Comparison of ENCODE assay signal across 19 mouse cellular contexts in the genomic region with DNA sequence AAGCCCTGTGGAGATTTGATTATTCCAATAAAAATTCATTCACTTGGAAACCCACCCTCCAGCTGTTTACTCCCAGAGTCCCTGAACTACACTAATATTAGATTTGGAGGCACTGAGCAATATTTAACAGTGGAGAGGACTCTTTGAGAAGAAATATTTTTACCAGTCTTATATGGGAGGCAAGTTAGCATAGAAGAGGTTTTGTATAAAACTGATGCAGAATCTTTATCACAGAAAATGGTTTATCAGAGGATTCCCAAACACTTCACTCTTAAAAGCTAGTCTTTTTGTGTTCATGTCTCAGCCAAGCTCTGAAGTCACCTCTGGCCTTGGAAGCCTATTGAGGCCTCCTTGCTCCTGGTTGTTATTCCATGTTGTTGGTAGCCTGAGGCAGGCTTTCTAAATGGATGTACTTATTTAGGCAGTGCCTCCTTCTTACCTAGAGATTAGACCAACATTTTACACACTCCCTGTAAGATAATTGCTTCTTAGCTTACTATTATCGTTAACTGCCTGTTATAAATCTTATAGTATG. TPM values are rescaled to one million over a fixed set of nuclear protein-coding genes. Genes with fewer than 3 reads are reported as not detected.
DNase-seq lines count a peak whose midpoint lies in the region; ATAC-seq lines count a peak whose summit lies in the region.
"Had no signal": no experiment of that assay in that cellular context is flagged by ENCODE, and none has a peak within 500 bp of the region (broad histone marks: within the 10 kb centered on the region; RNA-seq: fewer than 3 reads in every experiment).

No protein-coding gene starts in this region.

- peak overlapping the region; percentile 25; the same call in 1 of the 2 replicates for H3K4me2 ChIP-seq in embryonic facial prominence, embryonic 11.5 days (ENCODE audit: low read depth, low read length)
- peak overlapping the region; percentile 49 for H3K4me2 ChIP-seq in hindbrain, embryonic 14.5 days (replicated peaks)
- peak overlapping the region; percentile 57 for H3K4me2 ChIP-seq in limb, embryonic 13.5 days (replicated peaks)
- peak overlapping the region; percentile 45 for H3K4me2 ChIP-seq in neural tube, embryonic 12.5 days (replicated peaks)
- H3K4me2 ChIP-seq: forebrain, embryonic 13.5 days; heart, embryonic 12.5 days had no signal

- H3K4me3 ChIP-seq in embryonic facial prominence, embryonic 11.5 days (ENCODE audit: low read depth, low read length) = no peak overlapping the region; the same call in 1 of the 2 replicates
- peak overlapping the region; percentile 30 for H3K4me3 ChIP-seq in hindbrain, embryonic 14.5 days (replicated peaks; ENCODE audit: low read length)
- H3K4me3 ChIP-seq in limb, embryonic 13.5 days = peak overlapping the region; percentile 21
- H3K4me3 ChIP-seq in neural tube, embryonic 12.5 days = no peak overlapping the region
- H3K4me3 ChIP-seq: forebrain, embryonic 13.5 days; heart, embryonic 12.5 days; left cerebral cortex, adult 2 months had no signal

- H3K36me3 ChIP-seq in embryonic facial prominence, embryonic 11.5 days (replicated peaks; ENCODE audit: control insufficient read depth, insufficient read depth, low read depth, low read length) = no peaks in the 10 kb centered on the region
- H3K36me3 ChIP-seq in hindbrain, embryonic 14.5 days (replicated peaks; ENCODE audit: control insufficient read depth, insufficient read depth) = no peaks in the 10 kb centered on the region
- H3K36me3 ChIP-seq in limb, embryonic 13.5 days = no peaks in the 10 kb centered on the region
- H3K36me3 ChIP-seq in neural tube, embryonic 12.5 days = no peaks in the 10 kb centered on the region
- H3K36me3 ChIP-seq: heart, embryonic 12.5 days had no signal

- no peak for ATAC-seq in embryonic facial prominence, embryonic 11.5 days (replicated peaks; ENCODE audit: insufficient number of reproducible peaks, low FRiP score, low TSS enrichment, low read depth)
- no peak for ATAC-seq in hindbrain, embryonic 14.5 days (ENCODE audit: low FRiP score)
- ATAC-seq in limb, embryonic 13.5 days (ENCODE audit: low FRiP score, low read depth) = no peak
- ATAC-seq in neural tube, embryonic 12.5 days (ENCODE audit: low FRiP score, low read depth) = no peak
- ATAC-seq: activated CD4-positive, CD25-positive, alpha-beta regulatory T cell, adult 4 months; forebrain, embryonic 13.5 days; liver, postnatal 0 days had no signal

- H3K27ac ChIP-seq in embryonic facial prominence, embryonic 11.5 days (replicated peaks; ENCODE audit: low read depth, low read length) = no peak overlapping the region
- peak overlapping the region; percentile 94 for H3K27ac ChIP-seq in hindbrain, embryonic 14.5 days
- H3K27ac ChIP-seq in limb, embryonic 13.5 days = peak overlapping the region; percentile 53
- H3K27ac ChIP-seq in neural tube, embryonic 12.5 days = no peak overlapping the region
- H3K27ac ChIP-seq: forebrain, embryonic 13.5 days; left cerebral cortex, adult 2 months; macrophage had no signal

- no peaks in the 10 kb centered on the region for H3K9me3 ChIP-seq in embryonic facial prominence, embryonic 11.5 days (replicated peaks; ENCODE audit: control insufficient read depth, low read length)
- no peaks in the 10 kb centered on the region for H3K9me3 ChIP-seq in hindbrain, embryonic 14.5 days (ENCODE audit: control insufficient read depth, low read length)
- no peaks in the 10 kb centered on the region for H3K9me3 ChIP-seq in limb, embryonic 13.5 days
- H3K9me3 ChIP-seq in neural tube, embryonic 12.5 days = no peaks in the 10 kb centered on the region
- H3K9me3 ChIP-seq: forebrain, embryonic 13.5 days; heart, embryonic 12.5 days had no signal

- H3K4me1 ChIP-seq in embryonic facial prominence, embryonic 11.5 days (ENCODE audit: control insufficient read depth, insufficient read depth, low read length) = no peaks in the 10 kb centered on the region
- H3K4me1 ChIP-seq in hindbrain, embryonic 14.5 days (replicated peaks; ENCODE audit: control insufficient read depth, insufficient read depth, low read length) = peaks cover 32% of the 10 kb centered on the region
- peaks cover 29% of the 10 kb centered on the region for H3K4me1 ChIP-seq in limb, embryonic 13.5 days
- peaks cover 21% of the 10 kb centered on the region for H3K4me1 ChIP-seq in neural tube, embryonic 12.5 days

- intact Hi-C loops in left cerebral cortex, postnatal 25 days (cut with DNase I) = no loop called here
- intact Hi-C loops in left cerebral cortex, postnatal 14 days (cut with DNase I) = no loop called here

- no peak for DNase-seq in embryonic facial prominence, embryonic 11.5 days (ENCODE audit: low spot score)
- no peak for DNase-seq in hindbrain, embryonic 14.5 days (ENCODE audit: low spot score)
- DNase-seq in left cerebral cortex, postnatal 25 days (ENCODE audit: low spot score in 2 of 2) = no peak
- DNase-seq in left cerebral cortex, postnatal 14 days (ENCODE audit: low spot score in 2 of 2) = no peak
- DNase-seq in gastrocnemius, postnatal 4 days (ENCODE audit: low spot score in 2 of 2) = no peak
- DNase-seq: cerebellum, adult 18-20 months; embryo, embryonic 11 days; gastrocnemius, postnatal 14 days; kidney, postnatal 4 days; liver, postnatal 0 days; right cerebral cortex, postnatal 14 days had no signal

- H3K9ac ChIP-seq in embryonic facial prominence, embryonic 11.5 days (replicated peaks; ENCODE audit: low read length) = no peak overlapping the region
- H3K9ac ChIP-seq in hindbrain, embryonic 14.5 days = peak overlapping the region; percentile 64
- peak overlapping the region; percentile 45; the same call in 1 of the 2 replicates for H3K9ac ChIP-seq in limb, embryonic 13.5 days
- H3K9ac ChIP-seq in neural tube, embryonic 12.5 days = peak overlapping the region; percentile 26; the same call in 1 of the 2 replicates
- H3K9ac ChIP-seq: forebrain, embryonic 13.5 days; heart, embryonic 12.5 days; liver, postnatal 0 days had no signal

- H3K27me3 ChIP-seq in embryonic facial prominence, embryonic 11.5 days (ENCODE audit: control insufficient read depth, insufficient read depth, low read length) = no peaks in the 10 kb centered on the region
- H3K27me3 ChIP-seq in hindbrain, embryonic 14.5 days (ENCODE audit: control insufficient read depth, insufficient read depth, low read length) = 0 out of 2 replicates have a peak, but pooled peaks cover 2% of the 10 kb centered on the region
- peaks cover 3% of the 10 kb centered on the region for H3K27me3 ChIP-seq in limb, embryonic 13.5 days
- H3K27me3 ChIP-seq in neural tube, embryonic 12.5 days (replicated peaks) = peaks cover 7% of the 10 kb centered on the region; the same call in 1 of the 2 replicates
- H3K27me3 ChIP-seq: heart, embryonic 12.5 days had no signal

- WGBS in embryonic facial prominence, embryonic 11.5 days = 49% methylated on average over 1 of the region's 1 CpGs
- WGBS in hindbrain, embryonic 14.5 days = 51% methylated on average over 1 of the region's 1 CpGs
- 25% methylated on average over 1 of the region's 1 CpGs for WGBS in limb, embryonic 13.5 days
- WGBS in neural tube, embryonic 12.5 days = 55% methylated on average over 1 of the region's 1 CpGs

RNA-seq across cellular contexts. Expression of gene Mab21l2, which starts 6.5 kb away (rescaled TPM):
- 156 and 171 TPM in 2 replicates for polyA plus RNA-seq in embryonic facial prominence, embryonic 11.5 days (2014; fragmentation: Nextera tagmentation; extraction: Ambion mirVana)
- polyA plus RNA-seq in hindbrain, embryonic 14.5 days (2014; fragmentation: Nextera tagmentation; extraction: Ambion mirVana) = 244 and 265 TPM in 2 replicates
- 92.9 and 96.3 TPM in 2 replicates for polyA plus RNA-seq in limb, embryonic 13.5 days (2015; fragmentation: Nextera tagmentation; extraction: Ambion mirVana)
- polyA plus RNA-seq in neural tube, embryonic 12.5 days (2016; fragmentation: Nextera tagmentation; extraction: Ambion mirVana) = 194 and 197 TPM in 2 replicates
- under 1 TPM; 0.14 to 0.16 TPM for total RNA-seq in left cerebral cortex, postnatal 25 days (2021)
- total RNA-seq in left cerebral cortex, postnatal 14 days (2021) = under 1 TPM in 1 of 2 experiments, not detected in 1; 0.13 TPM
- 1 to 10 TPM in 1 of 2 experiments, under 1 TPM in 1; 0.74 to 1.9 TPM for total RNA-seq in gastrocnemius, postnatal 4 days (2021)
- total RNA-seq: MEL had no signal
- polyA plus RNA-seq: macrophage had no signal

Comparison
In these comparisons a context has a peak if more than half of its experiments do, and no peak if none do; other contexts are left out.
1. H3K27ac ChIP-seq: peak in hindbrain, embryonic 14.5 days (single experiment) and limb, embryonic 13.5 days (single experiment); none in embryonic facial prominence, embryonic 11.5 days (single experiment) and neural tube, embryonic 12.5 days (single experiment).
2. H3K4me3 ChIP-seq: peak in hindbrain, embryonic 14.5 days (single experiment) and limb, embryonic 13.5 days (single experiment); none in embryonic facial prominence, embryonic 11.5 days (single experiment) and neural tube, embryonic 12.5 days (single experiment).
3. Peak in every context shown above with its lines, with median percentiles within 50 percentile points of each other: H3K4me2 ChIP-seq.